Mouse (Mus musculus): ENCODE data around the gene Pld5. TPM values are rescaled to one million over a fixed set of nuclear protein-coding genes. Genes with fewer than 3 reads are reported as not detected.
"Not testable (repeated sequence)": the region's sequence is repeated elsewhere in the genome, so short reads cannot be mapped to it uniquely, and the experiment has no call there.

Pld5 gene
- polyA plus RNA-seq, 1 experiment from 2014 or later = 0.42 TPM

DNA sequence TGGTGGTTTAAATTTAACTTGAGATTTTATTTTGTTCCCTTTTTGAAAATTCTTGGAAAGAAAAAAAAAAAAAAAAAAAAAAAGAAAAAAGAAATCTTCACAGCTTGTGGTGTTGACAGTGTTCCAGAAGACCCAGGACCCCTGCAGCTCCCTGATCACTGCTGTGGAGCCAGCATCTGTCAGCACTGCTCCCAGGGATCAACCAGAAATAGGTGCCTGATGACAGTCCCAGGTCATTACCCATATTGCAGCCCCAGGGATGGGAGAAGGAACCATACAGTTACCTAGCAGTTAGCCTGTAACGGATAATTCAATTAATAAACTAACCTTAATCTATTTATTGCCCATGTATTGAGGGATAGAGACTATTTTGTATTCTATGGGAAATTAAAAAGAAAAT, 250.6 kb downstream of the Pld5 start:
- H3K9me3 ChIP-seq = no peaks in the 10 kb centered on the region
- H3K4me3 ChIP-seq = no peak overlapping the region
- no peaks in the 10 kb centered on the region for H3K4me1 ChIP-seq
- DNase-seq (ENCODE audit: low spot score) = no peak
- no peaks in the 10 kb centered on the region for H3K36me3 ChIP-seq (replicated peaks)
- no peak overlapping the region for H3K27ac ChIP-seq (replicated peaks)
- WGBS = 53% methylated on average over 1 of the region's 1 CpGs
- no peaks in the 10 kb centered on the region for H3K27me3 ChIP-seq (replicated peaks; ENCODE audit: low read depth, poor library complexity, severe bottlenecking)

DNA sequence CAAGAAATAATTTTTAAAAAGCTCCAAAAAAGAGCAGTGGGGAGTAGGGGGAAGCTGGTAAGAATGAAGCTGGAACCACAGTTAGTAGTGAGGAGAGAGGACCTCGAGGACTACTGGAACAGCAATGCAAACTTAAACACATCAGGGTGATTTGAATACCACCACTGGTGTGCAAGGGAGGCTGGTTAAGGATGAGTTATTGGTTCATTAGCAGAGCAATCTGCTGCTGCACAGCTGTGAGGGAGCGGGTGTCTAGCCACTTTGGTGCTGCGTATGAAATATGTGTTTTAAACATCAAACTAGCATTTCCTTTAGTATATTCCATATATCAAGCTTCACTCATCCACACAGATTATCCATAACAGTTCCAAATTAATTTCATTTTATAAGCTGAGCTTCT, 256.6 kb downstream of the Pld5 start:
- no peaks in the 10 kb centered on the region for H3K9me3 ChIP-seq
- 94% methylated on average over 3 of the region's 3 CpGs for WGBS
- H3K27ac ChIP-seq (replicated peaks) = no peak overlapping the region
- no peaks in the 10 kb centered on the region for H3K27me3 ChIP-seq (replicated peaks; ENCODE audit: low read depth, poor library complexity, severe bottlenecking)
- no peak for DNase-seq (ENCODE audit: low spot score)
- no peaks in the 10 kb centered on the region for H3K4me1 ChIP-seq
- no peak overlapping the region for H3K4me3 ChIP-seq
- no peaks in the 10 kb centered on the region for H3K36me3 ChIP-seq (replicated peaks)

DNA sequence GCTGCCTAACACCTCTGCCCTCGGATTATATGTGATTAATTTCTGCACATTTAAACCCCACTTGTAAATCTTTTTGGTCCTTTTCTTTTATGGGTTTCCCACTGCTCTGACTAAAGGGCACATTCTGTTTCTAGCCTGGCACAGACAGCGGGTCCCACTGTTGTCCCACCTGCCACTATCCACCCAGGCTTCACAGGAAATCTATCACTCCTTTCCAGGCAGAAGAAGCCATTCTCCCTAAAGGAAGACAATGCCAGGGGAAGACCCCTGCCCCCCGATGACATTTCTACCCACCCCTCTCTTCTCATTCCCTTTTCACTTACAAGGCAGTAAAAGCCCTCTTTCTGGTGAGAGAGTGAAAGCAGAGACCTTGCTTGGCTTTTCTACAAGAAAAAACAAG, 259.0 kb downstream of the Pld5 start:
- Histone ChIP-seq H3K27me3 (replicated peaks; ENCODE audit: low read depth, poor library complexity, severe bottlenecking) (no peaks in the 10 kb centered on the region), H3K27ac (replicated peaks) (no peak overlapping the region), H3K9me3 (no peaks in the 10 kb centered on the region), H3K4me1 (no peaks in the 10 kb centered on the region), H3K4me3 (no peak overlapping the region), H3K36me3 (replicated peaks) (no peaks in the 10 kb centered on the region)
- DNase-seq (ENCODE audit: low spot score) = no peak
- 73% methylated on average over 3 of the region's 3 CpGs for WGBS

DNA sequence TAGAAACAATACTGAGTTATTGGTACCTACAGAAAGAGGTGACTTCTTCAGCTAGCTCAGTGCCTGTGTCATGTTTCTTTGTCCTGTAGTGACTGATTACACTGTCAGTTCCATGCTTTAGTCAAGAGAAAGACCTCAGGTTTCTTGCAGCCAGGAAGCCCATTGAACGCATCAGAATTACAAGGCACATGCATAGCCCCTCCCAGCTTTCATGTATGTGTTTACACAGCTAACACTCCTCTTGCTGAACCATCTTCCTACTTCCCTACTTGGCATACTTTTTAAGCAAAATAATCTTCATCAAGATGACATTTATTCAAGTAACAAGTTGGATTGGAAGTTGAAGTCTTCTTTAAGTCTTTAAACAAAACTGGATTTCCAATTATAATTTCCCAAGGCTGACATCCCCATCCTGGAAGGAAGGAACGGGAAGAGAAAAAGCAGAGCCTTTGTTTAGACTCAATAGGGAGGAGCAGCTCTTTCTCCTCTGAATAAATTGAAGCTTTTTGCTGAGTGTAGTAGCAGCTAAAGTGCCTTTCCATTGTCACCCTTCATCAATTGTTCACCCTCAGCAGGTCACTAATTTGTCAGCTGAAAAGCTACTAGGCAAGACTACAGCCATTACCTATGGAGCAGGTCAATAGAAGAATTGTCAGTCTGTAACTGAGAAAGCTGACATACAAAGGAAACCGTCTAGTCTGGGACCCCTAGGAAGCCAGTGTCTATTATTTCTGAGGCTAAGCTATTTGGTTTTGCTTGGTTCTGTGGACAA, 261.4 kb downstream of the Pld5 start:
- DNase-seq (ENCODE audit: low spot score) = no peak
- Histone ChIP-seq H3K36me3 (replicated peaks) (no peaks in the 10 kb centered on the region), H3K9me3 (no peaks in the 10 kb centered on the region), H3K4me3 (no peak overlapping the region), H3K27me3 (replicated peaks; ENCODE audit: low read depth, poor library complexity, severe bottlenecking) (no peaks in the 10 kb centered on the region), H3K4me1 (no peaks in the 10 kb centered on the region), H3K27ac (replicated peaks) (no peak overlapping the region)
- 23% methylated on average over 3 of the region's 3 CpGs for WGBS

DNA sequence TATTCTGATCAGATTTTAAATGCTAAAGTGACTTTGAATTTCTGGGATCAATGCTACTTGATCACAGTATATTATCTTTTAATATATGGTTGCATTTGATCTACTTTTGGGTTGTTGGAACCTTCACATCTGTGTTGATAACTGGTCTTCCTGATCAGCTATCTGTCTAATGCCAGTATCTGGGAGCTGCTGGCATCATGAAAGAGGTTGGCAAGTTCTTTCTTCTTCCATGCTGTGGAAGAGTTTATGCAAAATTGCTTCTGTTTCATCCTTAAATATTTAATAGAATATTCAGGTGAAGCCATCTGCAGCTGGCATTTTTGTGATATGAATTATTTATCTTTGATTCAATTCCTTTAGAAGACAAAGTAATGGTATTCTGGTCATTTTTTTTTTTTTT, 263.6 kb downstream of the Pld5 start:
- DNase-seq (ENCODE audit: low spot score) = no peak
- Histone ChIP-seq H3K9me3 (no peaks in the 10 kb centered on the region), H3K36me3 (replicated peaks) (no peaks in the 10 kb centered on the region), H3K4me3 (no peak overlapping the region), H3K4me1 (no peaks in the 10 kb centered on the region), H3K27me3 (replicated peaks; ENCODE audit: low read depth, poor library complexity, severe bottlenecking) (no peaks in the 10 kb centered on the region), H3K27ac (replicated peaks) (no peak overlapping the region)

DNA sequence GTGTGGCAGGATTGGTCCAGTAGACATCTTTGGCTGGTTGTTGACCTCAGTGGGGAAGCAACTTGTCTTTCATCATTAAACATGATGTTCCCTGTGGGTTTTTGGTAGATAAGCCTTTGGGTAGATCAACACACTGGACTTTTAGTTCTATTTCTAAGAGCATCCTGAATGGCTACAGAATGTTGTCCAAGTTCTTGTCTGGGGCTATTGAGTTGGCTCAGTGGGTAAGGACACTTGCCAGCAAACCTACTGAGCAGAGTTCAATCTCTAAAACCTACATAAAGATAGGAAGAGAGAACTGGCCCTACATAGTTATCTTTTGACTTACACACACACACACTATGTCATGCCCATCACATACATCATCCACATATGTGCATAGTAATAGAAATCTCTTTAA, 264.0 kb downstream of the Pld5 start:
- no peaks in the 10 kb centered on the region for H3K27me3 ChIP-seq (replicated peaks; ENCODE audit: low read depth, poor library complexity, severe bottlenecking)
- no peak overlapping the region for H3K27ac ChIP-seq (replicated peaks)
- H3K4me1 ChIP-seq = no peaks in the 10 kb centered on the region
- H3K4me3 ChIP-seq = no peak overlapping the region
- H3K9me3 ChIP-seq = no peaks in the 10 kb centered on the region
- no peaks in the 10 kb centered on the region for H3K36me3 ChIP-seq (replicated peaks)
- DNase-seq (ENCODE audit: low spot score) = no peak

DNA sequence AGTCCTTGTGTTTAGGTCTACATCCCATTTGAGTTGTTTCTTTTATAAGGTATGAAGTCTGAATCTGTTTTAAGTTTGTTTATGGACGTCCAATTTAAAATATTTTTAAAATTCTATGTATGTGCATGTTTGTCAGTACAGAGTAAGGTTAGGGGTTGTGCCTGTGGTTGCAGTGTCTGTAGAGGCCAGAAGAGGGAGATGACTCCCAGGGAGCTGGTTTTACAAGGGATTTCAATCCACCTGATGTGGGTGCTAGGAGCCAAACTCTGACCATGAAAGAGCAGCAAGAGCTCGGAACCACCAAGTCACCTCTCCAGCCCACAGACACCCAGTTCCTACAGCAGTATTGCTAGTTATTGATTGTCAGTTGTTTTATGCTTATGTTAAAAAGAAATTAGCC, 266.7 kb downstream of the Pld5 start:
- Histone ChIP-seq H3K4me1 (no peaks in the 10 kb centered on the region), H3K9me3 (no peaks in the 10 kb centered on the region), H3K36me3 (replicated peaks) (no peaks in the 10 kb centered on the region), H3K27ac (replicated peaks) (no peak overlapping the region), H3K4me3 (no peak overlapping the region), H3K27me3 (replicated peaks; ENCODE audit: low read depth, poor library complexity, severe bottlenecking) (no peaks in the 10 kb centered on the region)
- 85% methylated on average over 2 of the region's 2 CpGs for WGBS
- DNase-seq (ENCODE audit: low spot score) = no peak

DNA sequence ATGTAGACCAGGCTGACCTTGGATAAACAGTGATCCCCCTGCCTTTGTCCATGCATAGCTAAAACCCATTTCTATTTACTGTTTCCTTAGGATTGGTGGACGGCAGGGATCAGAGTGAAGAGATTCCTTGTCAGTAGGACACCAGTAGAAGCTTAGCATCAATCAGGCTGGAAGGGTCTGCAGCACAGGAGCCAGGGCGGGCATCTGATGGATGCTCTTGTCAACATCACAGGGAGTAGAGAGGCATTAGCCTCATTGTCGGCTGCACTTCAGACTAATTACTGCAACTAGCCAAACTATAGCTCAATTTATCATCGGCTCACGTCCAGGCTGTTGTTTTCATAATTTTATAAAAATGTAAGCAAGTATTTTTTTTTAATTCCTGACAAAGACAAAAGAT, 274.5 kb downstream of the Pld5 start:
- Histone ChIP-seq H3K4me1 (peaks cover 4% of the 10 kb centered on the region; the same call in 1 of the 2 replicates), H3K4me3 (no peak overlapping the region), H3K36me3 (replicated peaks) (no peaks in the 10 kb centered on the region), H3K27ac (replicated peaks) (no peak overlapping the region), H3K27me3 (replicated peaks; ENCODE audit: low read depth, poor library complexity, severe bottlenecking) (no peaks in the 10 kb centered on the region), H3K9me3 (no peaks in the 10 kb centered on the region)
- no peak for DNase-seq (ENCODE audit: low spot score)
- 84% methylated on average over 5 of the region's 5 CpGs for WGBS

DNA sequence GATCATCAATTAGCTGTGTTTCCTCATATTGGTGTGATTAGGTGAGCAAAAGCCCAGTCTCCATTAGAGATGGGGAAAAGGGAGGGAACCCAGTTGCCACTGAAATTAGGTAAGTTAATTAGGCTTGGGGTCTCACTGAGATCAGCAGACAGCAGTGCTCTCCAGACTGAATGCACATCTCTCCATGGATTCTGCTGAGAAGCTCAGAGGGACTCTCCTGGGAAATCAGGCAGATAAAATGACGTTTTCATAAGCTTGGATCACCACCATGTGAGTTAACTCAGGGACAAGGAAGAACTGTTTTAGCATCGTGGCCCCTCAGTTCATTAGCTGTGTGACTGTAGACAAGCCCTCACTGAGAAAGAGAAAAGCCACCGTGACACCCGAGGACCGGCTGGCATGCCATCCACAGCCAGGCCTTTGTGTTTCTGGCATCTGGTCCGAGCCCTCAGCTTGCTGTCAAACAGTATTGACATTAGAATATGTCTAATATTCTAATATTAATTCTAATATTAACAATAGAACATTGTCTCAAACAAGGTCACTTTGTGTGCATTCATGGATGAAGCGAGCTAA, 277.9 kb downstream of the Pld5 start:
- WGBS = 60% methylated on average over 7 of the region's 7 CpGs
- Histone ChIP-seq H3K27me3 (replicated peaks; ENCODE audit: low read depth, poor library complexity, severe bottlenecking) (no peaks in the 10 kb centered on the region), H3K36me3 (replicated peaks) (no peaks in the 10 kb centered on the region), H3K27ac (replicated peaks) (no peak overlapping the region), H3K4me3 (no peak overlapping the region), H3K9me3 (no peaks in the 10 kb centered on the region), H3K4me1 (peaks cover 4% of the 10 kb centered on the region; the same call in 1 of the 2 replicates)
- no peak for DNase-seq (ENCODE audit: low spot score)

DNA sequence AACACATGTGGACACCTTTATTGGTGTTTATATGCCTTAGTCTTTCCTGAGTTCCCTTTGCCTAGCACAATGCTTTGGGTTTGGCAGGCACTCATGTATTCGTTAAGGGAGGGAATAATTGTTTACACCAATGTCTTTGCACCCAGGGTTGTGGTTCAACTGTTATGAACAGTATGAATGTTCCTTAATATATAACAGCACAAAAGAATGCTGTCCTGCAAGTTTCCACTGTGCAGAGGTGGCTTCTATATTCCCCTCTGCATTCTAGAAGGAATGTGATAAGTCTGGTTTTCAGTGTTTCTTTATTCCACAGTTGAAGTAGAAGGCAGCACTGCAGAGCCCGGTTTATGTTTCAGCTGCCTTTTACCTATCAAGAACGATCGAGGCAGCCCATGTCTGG, 286.2 kb downstream of the Pld5 start:
- 87% methylated on average over 4 of the region's 4 CpGs for WGBS
- no peak for DNase-seq (ENCODE audit: low spot score)

DNA sequence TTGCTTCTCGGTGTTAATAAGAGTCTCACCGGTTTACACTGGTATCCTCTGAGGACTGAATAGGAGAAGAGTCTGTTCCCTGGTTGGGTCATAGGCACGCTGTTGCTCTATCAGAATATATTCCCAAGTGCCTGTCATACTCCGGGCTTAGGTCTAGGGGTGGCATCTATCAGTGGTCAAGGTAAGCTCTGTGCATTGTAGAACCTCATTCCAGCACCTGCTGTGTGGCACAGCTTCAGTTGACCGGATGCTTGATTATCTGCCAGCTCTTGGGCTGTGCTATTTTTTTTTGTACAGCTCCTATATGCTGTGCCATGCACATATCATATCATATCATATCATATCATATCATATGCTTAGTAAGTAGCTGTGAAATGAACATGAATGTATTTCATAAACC, 286.7 kb downstream of the Pld5 start:
- 90% methylated on average over 5 of the region's 5 CpGs for WGBS
- no peak for DNase-seq (ENCODE audit: low spot score)
- H3K9me3 ChIP-seq = no peaks in the 10 kb centered on the region
- no peaks in the 10 kb centered on the region for H3K36me3 ChIP-seq (replicated peaks)
- H3K4me1 ChIP-seq = no peaks in the 10 kb centered on the region
- H3K27me3 ChIP-seq (replicated peaks; ENCODE audit: low read depth, poor library complexity, severe bottlenecking) = no peaks in the 10 kb centered on the region
- no peak overlapping the region for H3K4me3 ChIP-seq
- no peak overlapping the region for H3K27ac ChIP-seq (replicated peaks)

More for the DNA sequence above, 286.2 kb downstream of the Pld5 start:
- no peaks in the 10 kb centered on the region for H3K27me3 ChIP-seq (replicated peaks; ENCODE audit: low read depth, poor library complexity, severe bottlenecking)
- no peaks in the 10 kb centered on the region for H3K9me3 ChIP-seq
- no peak overlapping the region for H3K4me3 ChIP-seq
- no peak overlapping the region for H3K27ac ChIP-seq (replicated peaks)
- no peaks in the 10 kb centered on the region for H3K36me3 ChIP-seq (replicated peaks)
- H3K4me1 ChIP-seq = no peaks in the 10 kb centered on the region

DNA sequence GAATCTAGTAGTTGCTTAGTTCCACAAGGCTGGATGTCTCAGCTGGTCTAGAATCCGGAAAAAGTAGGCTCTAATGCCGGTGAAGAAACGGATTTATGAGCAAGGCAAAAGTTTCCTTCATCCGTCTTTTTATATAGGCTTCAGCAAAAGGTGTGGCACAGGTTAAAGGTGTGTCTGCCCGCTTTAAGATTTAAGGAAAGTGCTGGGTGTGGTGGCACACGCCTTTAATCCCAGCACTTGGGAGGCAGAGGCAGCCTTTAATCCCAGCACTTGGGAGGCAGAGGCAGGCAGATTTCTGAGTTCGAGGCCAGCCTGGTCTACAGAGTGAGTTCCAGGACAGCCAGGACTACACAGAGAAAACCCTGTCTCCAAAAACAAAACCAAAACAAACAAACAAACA, 296.1 kb downstream of the Pld5 start, which contains the start of gene Rbm8a2:
Rbm8a2 (minus strand) TSS at position 101 of the 400 bp plus-strand sequence.
- DNase-seq (ENCODE audit: low spot score); H3K9me3 ChIP-seq; H3K4me3 ChIP-seq; H3K4me1 ChIP-seq; H3K27me3 ChIP-seq (replicated peaks; ENCODE audit: low read depth, poor library complexity, severe bottlenecking); H3K27ac ChIP-seq (replicated peaks); H3K36me3 ChIP-seq (replicated peaks): not testable (repeated sequence)
- WGBS = 92% methylated on average over 7 of the region's 7 CpGs

DNA sequence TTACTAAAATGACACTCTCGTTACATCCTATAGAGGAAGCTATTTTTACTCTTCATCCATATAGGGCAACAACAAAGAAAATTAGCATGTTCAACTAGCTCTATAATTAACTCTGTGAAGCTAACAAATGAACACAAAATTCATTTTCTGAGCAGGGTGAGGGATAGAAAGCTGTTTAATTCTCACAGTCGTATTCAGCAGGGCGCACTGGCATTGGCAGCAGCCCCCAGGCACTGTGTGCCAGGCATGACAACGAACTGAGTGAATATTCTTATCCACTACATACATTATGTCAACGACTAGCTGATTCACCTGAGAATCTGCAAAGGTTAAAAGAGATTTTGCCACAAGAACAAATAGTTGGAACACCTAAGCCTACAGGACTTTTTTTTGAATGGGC, 304.4 kb downstream of the Pld5 start:
- Histone ChIP-seq H3K27me3 (replicated peaks; ENCODE audit: low read depth, poor library complexity, severe bottlenecking) (no peaks in the 10 kb centered on the region), H3K4me1 (no peaks in the 10 kb centered on the region), H3K9me3 (no peaks in the 10 kb centered on the region), H3K4me3 (no peak overlapping the region), H3K27ac (replicated peaks) (no peak overlapping the region), H3K36me3 (replicated peaks) (no peaks in the 10 kb centered on the region)
- WGBS = 80% methylated on average over 5 of the region's 5 CpGs
- DNase-seq (ENCODE audit: low spot score) = no peak

All from embryonic facial prominence, embryonic 10.5 days (tissue).